Mouse (Mus musculus) neural tube, embryonic 13.5 days (tissue): ENCODE measurements around the gene Gabpb2. TPM values are rescaled to one million over a fixed set of nuclear protein-coding genes. Genes with fewer than 3 reads are reported as not detected.
A peak's percentile ranks its signal among the peaks of the same experiment; 100 is the strongest.
"Not testable (repeated sequence)": the region's sequence is repeated elsewhere in the genome, so short reads cannot be mapped to it uniquely, and the experiment has no call there.

Experiments used
- ATAC-seq: fragments of 200-750 bp; cut with Nextera tagmentation; 2 replicates; pipeline ENCODE4 v1.8.0; 2017; ENCODE audit warnings: low read depth, mild to moderate bottlenecking, moderate TSS enrichment, moderate library complexity
- H3K27ac ChIP-seq: fragments of 300-500 bp; sonication (generic); replicated peaks from 2 replicates; pipeline ENCODE4 v1.5.1; 2015; ENCODE audit warnings: moderate library complexity, mild to moderate bottlenecking, inconsistent platforms
- H3K27me3 ChIP-seq: fragments of 300-500 bp; sonication (generic); 2 replicates; pipeline ENCODE4 v1.6.1; 2015; ENCODE audit warnings: mild to moderate bottlenecking, inconsistent platforms
- H3K36me3 ChIP-seq: fragments of 300-500 bp; sonication (generic); 2 replicates; pipeline ENCODE4 v1.6.1; 2015; ENCODE audit warnings: mild to moderate bottlenecking, inconsistent platforms
- H3K4me1 ChIP-seq: fragments of 300-500 bp; sonication (generic); replicated peaks from 2 replicates; pipeline ENCODE4 v1.6.1; 2015; ENCODE audit warnings: inconsistent platforms
- H3K4me2 ChIP-seq: fragments of 300-500 bp; sonication (generic); 2 replicates; pipeline ENCODE4 v1.6.1; 2015; ENCODE audit warnings: inconsistent platforms, mild to moderate bottlenecking, moderate library complexity
- H3K4me3 ChIP-seq: fragments of 300-500 bp; sonication (generic); 2 replicates; pipeline ENCODE4 v1.5.1; 2015; ENCODE audit warnings: mild to moderate bottlenecking, inconsistent platforms
- H3K9ac ChIP-seq: fragments of 300-500 bp; sonication (generic); 2 replicates; pipeline ENCODE4 v1.6.1; 2015; ENCODE audit warnings: moderate library complexity, mild to moderate bottlenecking, inconsistent platforms
- H3K9me3 ChIP-seq: fragments of 300-500 bp; sonication (generic); 2 replicates; pipeline ENCODE4 v1.6.1; 2016; ENCODE audit warnings: inconsistent platforms
- WGBS: fragments of 180-500 bp; shearing (Covaris S2); methylation state at CpG from one replicate; pipeline ENCODE4 v1.1.7; 2015; 5-methylcytosine and 5-hydroxymethylcytosine counted together
- polyA plus RNA-seq: library from polyadenylated mRNA; unstranded; fragments of >200 nt; fragmentation: Nextera tagmentation; extraction: Ambion mirVana; gene quantifications from 2 replicates; pipeline ENCODE4 v1.2.1, GENCODE M21; 2015

The Gabpb2 gene
- polyA plus RNA-seq, 1 experiment from 2014 or later, result 3.3 TPM

GRCm38 (mm10) chr3:95229781-95230494, 12.2 kb upstream of the Gabpb2 start:
- peak overlapping the region; percentile 76 for H3K4me2 ChIP-seq
- ATAC-seq, result no peak
- peak overlapping the region; percentile 90 for H3K4me3 ChIP-seq
- peak overlapping the region; percentile 97 for H3K27ac ChIP-seq
- peak overlapping the region; percentile 95 for H3K9ac ChIP-seq
- no peaks in the 10 kb centered on the region for H3K9me3 ChIP-seq
- H3K36me3 ChIP-seq, result peaks cover 48% of the 10 kb centered on the region
- peaks cover 61% of the 10 kb centered on the region for H3K4me1 ChIP-seq
- no peaks in the 10 kb centered on the region for H3K27me3 ChIP-seq
- 3% methylated on average over 13 of the region's 13 CpGs for WGBS

DNA sequence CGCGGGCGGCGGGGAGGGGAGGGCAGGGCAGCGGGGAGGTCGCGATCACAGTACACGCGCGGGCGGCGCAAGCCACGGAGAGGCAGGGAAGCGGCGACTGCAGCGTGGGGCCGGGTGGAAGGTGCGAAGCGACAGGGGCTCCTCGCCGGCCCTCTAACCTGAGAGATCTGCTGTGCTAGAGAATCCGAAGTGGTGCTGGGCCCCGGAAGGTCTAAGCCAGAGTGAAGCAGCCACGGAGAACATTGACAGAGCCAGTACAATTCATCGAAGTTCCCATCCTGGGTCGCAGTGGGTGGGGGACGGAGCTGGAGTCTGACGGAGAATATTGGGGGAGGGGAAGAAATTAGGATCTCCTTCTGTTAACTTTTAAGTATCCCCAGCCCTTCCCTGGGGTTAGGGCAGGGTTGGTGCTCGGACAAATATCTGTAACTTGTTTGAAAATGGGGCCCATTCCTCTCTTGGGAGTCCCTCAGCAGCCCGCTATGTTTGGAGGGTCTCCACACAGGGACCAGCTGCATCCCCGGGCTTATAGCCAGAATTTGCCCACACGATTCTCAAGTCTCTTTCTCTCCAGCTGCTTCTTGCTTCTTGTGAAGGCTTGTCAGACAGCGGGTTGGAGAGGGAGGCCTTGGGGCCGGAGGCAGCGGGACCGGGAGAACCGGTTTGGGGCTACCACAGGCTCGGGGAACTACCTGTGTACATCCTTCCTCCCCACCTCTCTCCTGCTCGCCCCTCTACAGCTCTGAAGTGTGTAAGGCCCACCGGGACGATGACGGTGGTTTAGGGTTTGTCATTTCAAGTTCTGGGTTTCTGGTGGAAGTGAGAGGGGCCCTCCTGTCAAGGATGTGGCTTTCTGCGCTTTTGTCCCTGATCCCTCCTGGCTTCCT, 11.4 kb upstream of the Gabpb2 start:
- Histone ChIP-seq H3K27ac (peak overlapping the region; percentile 97), H3K4me2 (peak overlapping the region; percentile 76), H3K27me3 (no peaks in the 10 kb centered on the region), H3K36me3 (peaks cover 45% of the 10 kb centered on the region), H3K9me3 (no peaks in the 10 kb centered on the region), H3K9ac (peak overlapping the region; percentile 95), H3K4me1 (peaks cover 69% of the 10 kb centered on the region), H3K4me3 (peak overlapping the region; percentile 90)
- peak; percentile 4 for ATAC-seq
- under 1% methylated on average over 41 of the region's 43 CpGs for WGBS

- Histone ChIP-seq H3K27ac (peak within 1 kb of the TSS; percentile 97), H3K9ac (peak within 1 kb of the TSS; percentile 95), H3K4me3 (peak within 1 kb of the TSS; percentile 90), H3K4me1 (peaks cover 75% of the 10 kb centered on the region), H3K9me3 (no peaks in the 10 kb centered on the region), H3K36me3 (peaks cover 45% of the 10 kb centered on the region), H3K4me2 (peak within 1 kb of the TSS; percentile 76), H3K27me3 (no peaks in the 10 kb centered on the region)
- WGBS, result under 1% methylated on average over 51 of the region's 64 CpGs
- ATAC-seq, result peak; percentile 94
These were observed 10.6 kb upstream of the Gabpb2 start, which contains the start of gene Cdc42se1 for GRCm38 (mm10) chr3:95228148-95228893. Cdc42se1 (plus strand) TSS chr3:95228732.

DNA sequence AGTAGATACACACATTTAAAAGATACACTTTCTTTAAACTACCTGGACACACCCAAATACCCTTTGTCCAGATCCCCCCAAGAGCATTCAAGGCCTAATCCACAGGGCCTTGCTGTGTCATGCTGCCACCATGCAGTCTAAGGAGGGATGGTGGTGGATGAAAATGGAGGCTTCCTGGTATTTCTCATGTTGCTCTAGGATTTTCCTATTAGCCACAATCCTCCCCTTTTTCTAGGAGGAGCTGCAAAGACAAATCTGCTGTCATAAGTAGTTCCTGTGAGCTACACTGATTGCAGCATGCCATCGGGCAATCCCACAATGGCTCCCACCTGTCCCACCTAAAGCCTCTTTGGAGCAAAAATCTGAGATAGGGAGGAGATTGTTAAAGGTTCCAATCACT, 9.5 kb upstream of the Gabpb2 start:
- peak overlapping the region; percentile 95 for H3K9ac ChIP-seq
- peak overlapping the region; percentile 90 for H3K4me3 ChIP-seq
- H3K4me2 ChIP-seq, result peak overlapping the region; percentile 76
- 11% methylated on average over 1 of the region's 1 CpGs for WGBS
- peak overlapping the region; percentile 97 for H3K27ac ChIP-seq
- H3K4me1 ChIP-seq, result peaks cover 83% of the 10 kb centered on the region
- no peaks in the 10 kb centered on the region for H3K9me3 ChIP-seq
- H3K27me3 ChIP-seq, result no peaks in the 10 kb centered on the region
- no peak for ATAC-seq
- H3K36me3 ChIP-seq, result peaks cover 45% of the 10 kb centered on the region

DNA sequence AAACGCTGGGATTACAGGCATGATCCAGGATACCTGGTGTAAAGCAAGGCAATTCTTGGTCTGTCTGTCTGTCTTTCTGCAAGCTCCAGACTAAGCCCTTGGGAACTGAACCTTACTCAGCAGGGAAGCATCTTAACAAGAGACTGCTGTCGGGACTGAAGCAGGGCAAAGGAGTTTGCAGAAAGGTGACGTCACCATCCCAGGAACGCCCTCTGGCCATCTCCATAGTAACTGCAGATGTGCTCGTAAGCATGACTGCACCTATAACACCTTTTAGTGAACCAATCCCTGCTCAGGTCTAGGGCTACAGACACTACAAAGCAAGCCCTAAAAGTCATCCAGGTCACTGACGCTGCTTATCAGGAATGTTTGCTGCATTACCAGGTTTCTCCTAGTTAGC, 6.6 kb upstream of the Gabpb2 start:
- H3K27me3 ChIP-seq, result no peaks in the 10 kb centered on the region
- WGBS, result 28% methylated on average over 6 of the region's 6 CpGs
- H3K4me2 ChIP-seq, result peak overlapping the region; percentile 76
- peak overlapping the region; percentile 10 for H3K4me3 ChIP-seq
- H3K9me3 ChIP-seq, result no peaks in the 10 kb centered on the region
- 0 out of 2 replicates have a peak overlapping the region, but pooled peaks have one; percentile 23 for H3K27ac ChIP-seq
- ATAC-seq, result no peak
- H3K36me3 ChIP-seq, result peaks cover 62% of the 10 kb centered on the region
- H3K9ac ChIP-seq, result 0 out of 2 replicates have a peak overlapping the region, but pooled peaks have one; percentile 38
- peaks cover 55% of the 10 kb centered on the region for H3K4me1 ChIP-seq

DNA sequence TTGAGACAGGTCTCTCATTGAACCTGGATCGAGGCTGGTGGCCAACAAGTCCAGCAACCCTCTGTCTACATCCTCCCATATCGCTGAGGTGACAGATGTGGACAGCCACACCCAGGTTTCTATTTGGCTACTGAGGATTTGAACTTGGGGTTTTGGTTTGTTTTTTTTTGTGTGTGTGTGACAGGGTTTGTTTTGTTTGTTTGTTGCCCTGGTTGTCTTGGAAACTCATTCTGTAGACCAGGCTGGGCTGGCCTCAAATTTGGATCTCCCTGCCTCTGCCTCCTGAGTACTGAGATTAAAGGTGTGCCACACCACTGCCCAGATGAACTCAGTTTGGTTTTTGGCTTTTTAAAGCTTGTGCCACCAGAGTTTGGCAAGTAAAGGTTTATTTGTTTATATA, 5.3 kb upstream of the Gabpb2 start:
- Histone ChIP-seq H3K4me1 (peaks cover 60% of the 10 kb centered on the region), H3K36me3 (peaks cover 74% of the 10 kb centered on the region), H3K27ac (no peak overlapping the region), H3K9me3 (no peaks in the 10 kb centered on the region), H3K4me2 (no peak overlapping the region), H3K4me3 (no peak overlapping the region), H3K9ac (no peak overlapping the region), H3K27me3 (no peaks in the 10 kb centered on the region)
- no peak for ATAC-seq
- 93% methylated on average over 2 of the region's 2 CpGs for WGBS

DNA sequence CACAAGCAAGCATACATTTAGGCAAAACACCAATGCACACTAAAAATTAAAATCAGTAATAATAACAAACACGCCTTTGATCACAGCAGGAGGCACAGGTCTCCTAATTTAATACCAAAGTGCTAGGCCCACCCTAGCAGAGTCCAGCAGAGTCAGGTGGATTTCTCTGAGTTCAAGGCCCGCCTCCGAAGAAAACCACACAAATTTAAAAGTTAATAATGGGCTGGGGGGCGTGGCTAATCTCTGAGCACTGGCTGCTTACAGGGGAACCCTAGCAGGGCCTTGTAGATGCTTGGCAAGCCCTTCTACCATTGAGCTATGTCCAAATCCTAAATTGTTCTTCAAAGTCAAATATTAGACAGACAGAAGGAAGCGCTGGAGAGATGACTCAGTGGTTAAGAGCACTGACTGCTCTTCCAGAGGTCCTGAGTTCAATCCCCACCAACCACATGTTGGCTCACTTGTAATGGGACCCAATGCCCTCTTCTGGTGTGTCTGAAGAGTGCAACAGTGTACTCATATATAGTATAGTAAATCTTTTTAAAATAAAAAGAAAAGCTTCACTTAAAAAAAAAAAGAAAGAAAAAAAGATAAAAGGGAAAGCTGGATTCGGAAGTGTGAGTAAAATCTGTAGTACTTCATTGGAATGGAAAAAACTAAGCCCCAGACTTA, 886 bp upstream of the Gabpb2 start:
- H3K4me2 ChIP-seq, result peak overlapping the region; percentile 61
- H3K9me3 ChIP-seq, result no peaks in the 10 kb centered on the region
- peaks cover 36% of the 10 kb centered on the region for H3K4me1 ChIP-seq
- H3K36me3 ChIP-seq, result peaks cover 69% of the 10 kb centered on the region
- 83% methylated on average over 6 of the region's 6 CpGs for WGBS
- H3K9ac ChIP-seq, result peak overlapping the region; percentile 88; the same call in 1 of the 2 replicates
- ATAC-seq, result no peak
- H3K4me3 ChIP-seq, result peak overlapping the region; percentile 74
- H3K27ac ChIP-seq, result peak overlapping the region; percentile 97; the same call in 1 of the 2 replicates
- no peaks in the 10 kb centered on the region for H3K27me3 ChIP-seq

- Histone ChIP-seq H3K9ac (peak overlapping the region; percentile 88; the same call in 1 of the 2 replicates), H3K36me3 (peaks cover 59% of the 10 kb centered on the region), H3K4me1 (peaks cover 20% of the 10 kb centered on the region), H3K9me3 (no peaks in the 10 kb centered on the region), H3K27ac (peak overlapping the region; percentile 97), H3K4me2 (peak overlapping the region; percentile 61), H3K4me3 (peak overlapping the region; percentile 74), H3K27me3 (no peaks in the 10 kb centered on the region)
- ATAC-seq, result no peak
- WGBS, result 18% methylated on average over 4 of the region's 4 CpGs
These were observed 961 bp downstream of the Gabpb2 start for GRCm38 (mm10) chr3:95216655-95217254.

DNA sequence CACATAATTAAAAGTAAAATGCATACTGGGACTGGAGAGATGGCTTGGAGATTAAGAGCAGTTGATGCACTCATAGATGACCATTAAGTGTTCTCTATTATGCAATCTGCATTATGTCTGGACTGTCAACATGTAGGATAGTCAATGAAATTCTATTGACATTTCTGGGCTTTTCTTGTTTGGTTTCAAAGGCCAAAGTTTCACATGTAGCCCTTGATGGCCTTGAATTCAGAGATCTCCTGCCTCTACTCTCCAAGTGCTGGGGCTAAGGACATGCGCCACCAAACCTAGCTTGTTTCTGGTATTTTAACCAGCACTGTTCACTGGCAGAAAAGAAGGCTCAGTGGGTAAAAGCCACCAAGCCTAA, 4.1 kb downstream of the Gabpb2 start:
- Histone ChIP-seq H3K9ac (no peak overlapping the region), H3K27me3 (no peaks in the 10 kb centered on the region), H3K27ac (no peak overlapping the region), H3K4me3 (no peak overlapping the region), H3K36me3 (peaks cover 33% of the 10 kb centered on the region), H3K4me1 (peaks cover 20% of the 10 kb centered on the region), H3K4me2 (no peak overlapping the region), H3K9me3 (no peaks in the 10 kb centered on the region)
- 93% methylated on average over 1 of the region's 1 CpGs for WGBS
- no peak for ATAC-seq

DNA sequence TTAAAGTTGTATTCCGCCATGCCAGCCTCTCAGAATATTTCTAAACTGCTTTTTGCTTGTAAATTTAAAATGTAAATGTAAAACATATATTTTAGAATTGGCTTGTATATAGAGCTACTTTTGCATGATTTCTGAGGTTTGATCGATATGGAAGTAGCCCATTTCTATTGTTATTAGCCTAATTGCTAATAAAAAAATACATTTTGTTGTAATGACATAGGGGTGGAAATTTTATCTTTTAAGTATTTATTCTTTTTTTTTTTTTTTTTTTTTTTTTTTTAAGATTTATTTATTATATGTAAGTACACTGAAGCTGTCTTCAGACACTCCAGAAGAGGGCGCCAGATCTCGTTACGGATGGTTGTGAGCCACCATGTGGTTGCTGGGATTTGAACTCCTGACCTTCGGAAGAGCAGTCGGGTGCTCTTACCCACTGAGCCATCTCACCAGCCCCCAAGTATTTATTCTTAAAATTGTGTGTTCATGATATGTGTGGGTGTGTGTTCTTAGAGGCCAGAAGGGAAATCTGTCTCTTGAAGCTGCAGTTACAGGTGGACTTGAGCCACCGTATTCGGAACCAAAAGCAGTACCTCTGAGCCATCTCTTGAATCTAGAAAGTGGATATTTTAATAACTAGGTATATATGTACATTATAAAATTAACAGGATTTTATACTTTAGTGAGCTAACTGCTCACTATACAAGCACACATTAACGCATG, 4.7 kb downstream of the Gabpb2 start:
- H3K4me2 ChIP-seq, H3K9me3 ChIP-seq, H3K9ac ChIP-seq, H3K27ac ChIP-seq, H3K27me3 ChIP-seq, H3K4me3 ChIP-seq, ATAC-seq: not testable (repeated sequence)
- peaks cover 34% of the 10 kb centered on the region for H3K36me3 ChIP-seq
- peaks cover 14% of the 10 kb centered on the region for H3K4me1 ChIP-seq
- WGBS, result 93% methylated on average over 9 of the region's 10 CpGs
